Mouse (Mus musculus) CD8-positive naive resting alpha-beta T cell, adult 2 months (primary cell): ENCODE results near the gene Tmc8.
A peak's percentile ranks its signal among the peaks of the same experiment; 100 is the strongest.

Experiments
- DNase-seq, 2 experiments: peaks; one replicate each; pipeline ENCODE4 v3.0.0; 2022; ENCODE audit warnings: low read depth in 2 of 2, low spot score in 2 of 2

Tmc8 gene

DNA sequence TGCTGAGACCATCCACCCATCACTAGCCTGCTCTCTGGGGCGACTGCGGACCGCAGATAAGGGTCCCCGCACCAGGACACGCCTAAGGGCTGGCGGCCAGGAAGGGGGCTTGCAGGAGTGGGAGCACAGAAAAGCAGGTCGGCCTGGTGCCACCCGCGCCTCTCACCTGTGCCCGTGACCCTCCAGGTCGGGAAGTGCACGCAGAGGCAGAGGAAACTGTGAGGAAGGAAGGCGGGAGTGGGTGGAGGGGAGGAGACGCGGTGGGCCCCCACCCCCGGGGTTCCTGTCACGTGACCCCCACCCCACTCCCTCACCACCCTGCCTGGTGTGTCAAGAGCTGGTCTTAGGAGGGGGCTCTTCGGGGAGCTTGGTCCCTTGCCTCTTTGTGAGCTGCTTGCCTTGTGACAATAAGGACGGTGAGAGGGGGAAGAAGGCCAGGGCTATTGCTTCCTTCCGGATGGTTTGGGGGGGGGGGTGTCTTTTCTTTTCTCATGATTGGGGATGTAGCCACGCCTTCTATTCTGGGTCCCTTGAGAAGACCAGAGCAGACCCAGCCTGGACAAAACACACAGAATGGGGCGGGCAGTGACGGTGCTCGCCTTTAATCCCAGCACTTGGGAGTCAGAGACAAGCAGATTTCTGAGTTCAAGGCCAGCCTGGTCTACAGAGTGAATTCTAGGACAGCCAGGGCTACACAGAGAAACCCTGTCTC lies at the start of gene Tmc8, which contains the start of gene Tmc6:
Gene Tmc8, plus strand, starts transcription at position 84 of the 712 bp plus-strand sequence.
Gene Tmc6, minus strand, starts transcription at position 206 of the 712 bp plus-strand sequence.
- peak; percentile 65 to 81 for DNase-seq

DNA sequence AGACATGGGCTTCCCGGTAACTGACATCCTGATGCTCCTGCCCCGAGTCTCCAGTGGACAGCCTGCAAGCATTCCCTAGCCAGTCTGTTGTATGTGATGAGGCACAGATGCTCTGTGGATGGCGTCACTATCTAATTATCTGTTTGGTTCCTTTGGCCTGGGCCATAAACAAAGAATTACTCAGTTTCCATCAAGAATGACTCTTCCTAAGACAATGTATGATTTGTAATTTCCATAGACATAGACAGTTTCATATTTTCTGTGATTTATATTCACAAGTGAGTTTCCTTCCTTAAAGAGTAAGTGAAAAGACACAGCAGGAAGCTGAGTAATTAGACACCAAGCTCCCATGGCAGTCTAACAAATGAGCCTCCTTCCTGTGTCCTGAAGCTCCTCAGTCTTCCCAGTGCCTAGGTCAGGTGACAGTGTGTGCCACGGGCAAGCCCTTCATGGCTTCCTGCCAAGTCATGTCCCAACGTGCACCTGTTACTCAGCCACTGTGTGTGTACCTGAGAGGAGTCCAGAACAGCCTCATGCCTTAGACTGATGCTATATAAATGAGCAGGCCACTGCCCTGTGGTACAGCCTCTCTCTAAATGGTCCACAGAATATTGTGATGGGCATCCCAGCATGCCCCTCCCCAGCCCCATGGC lies 45.7 kb upstream of the Tmc8 start:
- DNase-seq = no peak

DNA sequence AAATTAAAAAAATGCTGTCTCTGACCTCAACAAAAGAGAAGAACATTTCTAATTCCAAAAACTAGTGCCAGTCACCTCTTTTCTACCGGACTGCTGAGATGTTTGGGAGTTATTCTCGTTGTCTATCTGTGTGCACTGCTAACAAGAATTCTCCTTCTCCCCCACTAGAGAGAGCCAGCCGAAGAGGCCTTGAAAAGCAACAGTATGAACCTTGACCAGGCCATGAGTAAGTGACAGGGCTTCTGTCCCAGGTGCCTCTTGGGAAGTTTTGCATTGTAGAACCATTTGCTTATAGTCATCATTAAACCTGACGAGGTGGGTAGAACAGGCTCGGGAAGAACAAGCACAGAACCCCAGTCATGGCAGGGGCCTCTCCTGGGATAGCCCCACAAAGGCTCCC lies 43.8 kb upstream of the Tmc8 start:
- DNase-seq = no peak

DNA sequence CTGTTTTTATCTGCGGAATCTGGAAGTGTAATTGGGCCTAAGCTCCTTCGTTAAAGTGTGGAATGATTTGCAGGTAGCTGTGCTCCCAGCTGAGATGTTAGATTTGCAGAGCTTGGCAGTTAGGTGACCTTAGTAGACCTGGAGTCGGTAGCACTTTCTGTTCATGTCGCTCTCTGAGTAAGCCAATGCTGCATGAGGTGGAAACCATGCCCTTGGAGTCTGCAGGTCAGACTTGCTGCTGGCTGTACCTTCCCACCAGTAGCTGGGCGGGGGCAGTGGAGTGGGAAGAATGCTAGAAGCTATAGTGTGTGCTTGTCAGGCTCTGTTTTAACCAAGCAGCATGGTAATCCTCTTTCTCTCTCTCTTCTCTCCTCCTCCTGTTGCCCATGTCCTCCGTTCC lies 40.7 kb upstream of the Tmc8 start:
- DNase-seq = no peak

DNA sequence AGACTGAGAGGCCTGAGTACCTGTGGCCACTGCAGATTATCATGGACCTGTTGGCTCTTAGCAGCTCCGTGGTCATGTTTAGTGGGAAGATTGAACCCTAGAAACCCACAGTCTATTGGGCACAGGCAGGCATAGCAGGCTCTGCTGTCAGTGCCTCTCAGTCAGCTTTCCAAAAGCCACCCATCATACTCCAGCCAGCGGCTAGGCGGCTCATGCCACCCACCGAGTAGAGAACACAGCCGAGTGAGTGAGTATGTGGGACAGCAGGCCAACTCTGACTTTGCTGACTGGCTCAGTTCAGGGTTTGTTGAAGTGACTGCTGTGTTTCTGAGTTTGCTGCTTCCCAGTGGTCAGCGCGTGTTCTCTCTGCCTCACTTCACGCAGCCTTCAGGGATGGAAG lies 39.6 kb upstream of the Tmc8 start:
- no peak for DNase-seq

DNA sequence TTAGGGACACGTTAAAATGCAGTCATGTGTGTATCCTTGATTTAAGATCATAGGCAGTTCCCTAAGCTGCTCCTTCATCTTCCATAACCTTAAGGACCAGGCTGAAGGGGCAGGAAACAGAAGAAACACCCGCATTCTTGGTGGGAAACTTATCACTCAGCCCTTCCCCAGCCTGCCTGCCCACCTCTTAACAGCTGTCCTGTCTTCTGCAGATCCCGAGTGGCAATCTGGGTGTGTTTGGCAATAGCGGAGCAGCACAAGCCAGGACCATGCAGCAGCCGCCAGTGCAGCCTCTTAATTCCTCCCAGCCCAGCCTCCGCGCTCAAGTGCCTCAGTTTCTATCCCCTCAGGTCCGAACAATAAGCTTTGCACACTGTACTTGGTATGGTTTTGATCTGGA lies 39.2 kb upstream of the Tmc8 start:
- DNase-seq = no peak

DNA sequence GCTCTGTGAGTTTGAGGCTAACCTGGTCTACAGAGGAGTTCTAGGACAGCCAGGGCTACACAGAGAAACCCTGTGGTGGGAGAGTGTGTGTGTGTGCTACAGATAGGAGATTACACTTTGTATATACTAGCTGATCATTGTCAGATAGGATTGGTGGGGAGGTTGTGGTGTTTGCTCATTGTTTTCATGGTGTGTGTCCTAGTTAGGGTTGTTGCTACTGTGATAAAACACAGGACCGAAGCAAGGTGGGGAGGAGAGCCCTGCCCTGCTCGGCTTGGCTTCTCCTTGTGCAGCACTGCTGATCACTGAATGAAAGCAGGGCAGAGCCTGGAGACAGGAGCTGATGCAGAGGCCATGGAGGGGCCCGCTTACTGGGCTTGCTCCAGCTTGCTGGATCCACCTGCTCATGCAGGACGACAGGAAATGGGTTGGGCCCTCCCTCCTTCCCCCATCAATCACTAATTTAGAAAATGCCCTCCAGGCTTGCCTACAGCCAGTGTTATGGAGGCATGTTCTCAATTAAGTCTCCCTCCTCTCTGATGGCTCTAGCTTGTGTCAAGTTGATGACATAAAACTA lies 38.3 kb upstream of the Tmc8 start:
- DNase-seq = no peak

DNA sequence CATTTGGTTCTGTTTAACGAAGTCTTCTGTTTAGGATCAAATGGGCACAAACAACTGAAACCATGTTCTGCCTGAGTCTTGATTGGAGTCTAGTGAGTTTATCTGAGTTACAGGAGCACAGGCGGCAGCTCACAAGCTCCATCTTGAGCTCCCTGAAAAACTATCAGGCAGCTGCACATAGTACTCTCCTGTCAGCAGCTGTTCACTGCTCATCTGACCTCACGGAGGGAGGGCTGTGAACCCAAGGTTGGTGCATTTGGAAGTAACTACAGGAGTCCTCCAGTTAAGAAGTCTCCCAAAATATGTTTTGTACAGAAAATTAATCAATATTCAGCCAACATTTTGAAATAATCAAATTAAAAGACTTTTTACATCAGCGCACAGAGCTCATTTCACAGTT lies 33.2 kb upstream of the Tmc8 start:
- DNase-seq = no peak

DNA sequence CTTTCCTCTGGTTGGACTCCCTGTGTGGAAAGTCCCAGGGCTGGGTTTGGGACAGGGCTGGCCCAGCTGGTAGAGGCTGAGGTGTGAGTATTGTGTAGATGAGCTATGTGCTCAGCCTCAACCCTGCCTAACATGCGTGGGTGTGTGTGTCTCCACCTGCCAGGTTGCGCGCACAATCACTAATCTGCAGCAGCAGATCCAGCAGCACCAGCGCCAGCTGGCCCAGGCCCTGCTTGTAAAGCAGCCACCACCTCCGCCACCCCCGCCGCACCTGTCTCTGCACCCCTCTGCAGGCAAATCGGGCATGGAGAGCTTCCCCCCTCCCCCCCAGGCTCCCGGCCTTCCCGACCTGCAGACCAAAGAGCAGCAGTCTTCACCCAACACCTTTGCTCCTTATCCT lies 32.5 kb upstream of the Tmc8 start:
- no peak for DNase-seq

DNA sequence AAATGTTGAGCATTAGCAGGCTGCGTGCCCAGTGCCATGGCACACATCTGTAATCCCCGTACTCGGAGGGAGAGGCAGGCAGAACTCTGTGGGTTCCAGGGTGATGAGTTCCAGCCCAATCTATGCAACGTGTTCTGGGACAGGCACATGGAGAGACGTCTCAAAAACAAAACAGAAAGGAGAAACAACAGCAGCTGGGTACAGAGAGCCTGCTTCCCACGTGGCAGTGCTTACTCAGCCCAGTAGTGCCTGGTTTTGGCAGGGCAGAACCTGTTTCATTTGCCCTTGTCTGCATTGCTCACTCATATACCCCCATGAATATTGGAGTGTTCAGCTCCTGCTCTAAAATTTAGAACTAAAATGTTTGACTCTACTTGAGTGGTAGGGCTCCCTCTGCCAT lies 30.3 kb upstream of the Tmc8 start:
- no peak for DNase-seq

DNA sequence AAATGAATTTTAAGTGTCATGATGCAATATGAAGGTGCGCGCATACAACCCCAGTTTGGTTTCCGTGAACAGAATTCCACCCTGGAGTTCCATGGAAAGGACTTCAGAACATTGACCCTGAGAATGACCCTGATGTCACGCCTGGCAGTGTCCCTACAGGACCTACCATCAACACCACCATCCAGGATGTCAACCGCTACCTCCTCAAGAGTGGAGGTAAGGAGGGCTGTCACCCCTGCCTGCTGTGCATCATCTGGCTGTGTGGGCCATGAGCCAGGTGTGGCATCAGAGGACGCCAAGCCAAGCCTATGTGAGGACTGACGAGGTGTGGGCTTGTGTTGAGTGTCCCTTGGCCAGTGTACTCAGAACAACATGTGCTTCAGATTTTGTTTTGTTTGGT lies 26.0 kb upstream of the Tmc8 start:
- DNase-seq = no peak

DNA sequence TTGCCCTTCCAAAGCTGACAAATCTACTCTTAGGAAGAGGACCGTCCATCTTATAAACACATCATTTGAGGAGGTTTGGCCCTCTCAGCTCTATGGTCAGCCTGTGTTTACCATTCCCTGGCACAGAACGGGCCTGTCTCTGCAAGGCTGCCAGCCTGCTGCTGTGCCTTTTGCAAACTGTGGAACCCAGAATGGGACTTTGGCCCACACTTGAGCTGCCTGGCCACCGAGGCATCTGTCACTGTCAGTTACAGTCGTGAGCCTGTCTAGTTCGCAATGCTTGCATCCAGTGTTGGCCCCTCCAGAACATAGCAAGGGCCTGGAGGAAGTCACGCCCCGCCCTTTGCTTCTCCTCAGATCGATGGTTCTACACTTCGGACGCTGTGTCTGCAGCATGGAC lies 22.6 kb upstream of the Tmc8 start:
- DNase-seq = no peak

DNA sequence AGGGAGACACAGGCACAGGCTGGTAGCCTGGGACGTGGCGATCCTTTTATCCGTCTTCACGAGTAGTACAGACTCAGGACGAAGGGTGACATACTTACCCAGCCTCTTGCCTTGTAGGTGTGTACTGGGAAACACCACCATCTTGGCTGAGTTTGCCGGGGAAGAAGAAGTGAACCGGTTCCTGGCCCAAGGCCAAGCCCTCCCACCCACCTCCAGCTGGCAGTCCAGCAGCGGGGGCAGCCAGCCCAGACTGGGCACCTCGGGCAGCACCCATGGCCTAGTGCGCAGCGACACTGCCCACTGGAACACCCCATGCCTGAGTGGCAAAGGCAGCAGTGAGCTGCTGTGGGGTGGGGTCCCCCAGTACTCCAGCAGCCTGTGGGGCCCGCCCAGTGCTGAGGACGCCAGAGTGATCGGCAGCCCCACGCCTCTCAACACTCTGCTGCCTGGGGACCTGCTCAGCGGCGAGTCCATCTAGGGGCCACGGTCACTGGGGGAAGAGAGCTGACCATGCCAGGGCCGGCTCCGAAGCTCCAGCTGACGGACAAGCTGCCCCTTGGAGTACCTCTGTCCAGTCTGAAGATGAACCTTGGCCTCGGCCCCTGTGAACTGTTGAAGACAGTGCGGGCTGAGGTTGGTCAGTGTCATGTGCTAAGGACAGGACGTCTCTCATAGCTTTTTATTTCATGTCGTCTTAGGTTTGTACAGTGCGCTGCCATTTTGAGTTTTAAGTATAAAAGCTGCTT lies 21.3 kb upstream of the Tmc8 start:
- no peak for DNase-seq

DNA sequence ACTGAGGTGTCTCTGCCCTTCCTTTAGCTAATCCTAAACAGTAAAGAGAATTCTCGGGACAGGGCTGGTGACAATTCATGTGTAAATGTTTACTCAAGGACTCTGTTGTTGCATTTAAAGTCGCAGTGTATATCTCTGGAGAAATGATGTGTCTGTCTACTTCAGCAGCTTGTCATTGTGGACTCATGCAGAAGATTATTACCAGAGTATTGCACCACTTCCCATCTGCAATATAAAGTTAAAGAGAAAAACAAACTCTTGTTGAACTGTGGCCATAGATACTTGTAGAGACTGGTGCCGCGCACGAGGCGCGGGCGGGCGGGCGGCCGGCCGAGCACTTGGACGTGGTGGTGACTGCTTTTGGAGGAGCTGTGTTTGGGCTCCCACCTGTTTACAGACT lies 20.1 kb upstream of the Tmc8 start:
- DNase-seq = no peak

DNA sequence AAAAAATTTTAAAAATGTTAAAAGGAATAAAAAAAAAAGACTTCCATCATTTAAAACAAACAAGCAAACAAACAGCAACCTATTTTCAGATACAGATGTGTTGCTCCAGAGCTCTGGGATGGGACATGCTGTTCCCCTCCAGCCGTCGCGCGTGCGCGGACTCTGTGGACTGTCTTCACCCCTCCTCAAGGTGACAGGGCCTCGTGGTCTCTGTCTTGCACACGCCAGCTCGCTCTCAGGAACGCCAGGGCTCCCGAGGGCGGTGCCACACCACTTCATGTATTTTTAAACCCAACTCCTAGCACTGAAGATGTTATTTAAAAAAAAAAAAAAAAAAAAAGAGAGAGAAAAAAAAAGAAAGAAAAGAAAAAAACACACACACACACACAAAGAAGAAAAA lies 19.6 kb upstream of the Tmc8 start:
- DNase-seq = no peak

DNA sequence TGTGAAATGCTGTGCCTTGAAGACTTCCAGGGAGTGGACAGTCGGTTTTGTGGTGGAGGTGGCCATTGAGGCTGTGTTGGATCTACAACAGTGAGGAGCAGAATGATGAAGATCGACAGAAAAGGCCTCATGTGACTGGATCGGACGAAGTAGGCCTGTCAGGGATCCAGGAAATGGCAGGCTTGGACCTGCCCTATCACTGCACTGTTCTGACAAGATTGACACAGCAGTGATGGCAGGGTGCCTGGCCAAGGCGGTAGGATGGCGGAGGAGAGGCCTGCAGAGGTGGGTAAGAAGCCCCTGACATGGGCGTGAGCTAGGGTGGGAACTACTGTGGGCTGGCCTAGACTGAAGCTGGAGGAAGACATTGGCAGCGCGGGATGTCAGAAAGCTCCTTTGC lies 17.6 kb upstream of the Tmc8 start:
- no peak for DNase-seq

DNA sequence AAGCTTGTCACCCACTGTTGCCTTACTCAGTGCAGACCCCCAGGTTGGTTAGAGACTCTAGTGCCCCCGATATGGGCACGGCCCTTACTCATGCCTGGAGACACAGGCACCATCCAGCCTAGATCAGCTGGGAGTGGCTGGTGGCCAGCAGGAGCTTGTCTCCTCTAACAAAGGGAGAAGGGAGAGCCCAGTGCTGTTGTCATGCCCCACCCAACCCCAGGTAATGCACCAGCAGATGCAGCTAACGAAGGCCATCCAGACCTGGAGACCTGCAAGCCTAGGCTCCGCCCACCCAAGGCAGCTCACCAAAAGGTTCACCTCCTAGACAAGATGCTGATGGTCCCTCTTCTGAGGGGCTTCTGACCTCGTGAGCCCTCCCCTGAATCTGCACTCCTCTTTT lies 16.5 kb upstream of the Tmc8 start:
- DNase-seq = no peak

DNA sequence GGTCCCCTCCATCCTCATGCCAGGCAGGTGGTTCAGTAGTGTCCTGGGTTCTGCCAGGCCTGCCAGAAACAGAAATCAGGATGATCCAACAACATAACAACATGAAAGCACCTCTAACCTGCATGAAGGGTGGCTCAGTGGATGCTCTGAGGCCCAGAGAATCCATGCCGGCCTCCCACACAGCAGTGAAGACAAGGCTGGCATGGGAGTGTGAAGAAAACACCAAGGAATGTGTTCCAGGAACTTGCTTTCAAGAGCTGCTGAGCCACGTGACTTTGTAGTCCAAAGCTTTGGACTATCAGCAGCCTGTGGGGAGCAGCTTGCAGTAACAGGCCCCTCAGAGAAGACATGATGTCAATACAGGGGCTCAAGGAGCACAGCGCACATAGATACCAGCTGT lies 15.6 kb upstream of the Tmc8 start:
- no peak for DNase-seq

DNA sequence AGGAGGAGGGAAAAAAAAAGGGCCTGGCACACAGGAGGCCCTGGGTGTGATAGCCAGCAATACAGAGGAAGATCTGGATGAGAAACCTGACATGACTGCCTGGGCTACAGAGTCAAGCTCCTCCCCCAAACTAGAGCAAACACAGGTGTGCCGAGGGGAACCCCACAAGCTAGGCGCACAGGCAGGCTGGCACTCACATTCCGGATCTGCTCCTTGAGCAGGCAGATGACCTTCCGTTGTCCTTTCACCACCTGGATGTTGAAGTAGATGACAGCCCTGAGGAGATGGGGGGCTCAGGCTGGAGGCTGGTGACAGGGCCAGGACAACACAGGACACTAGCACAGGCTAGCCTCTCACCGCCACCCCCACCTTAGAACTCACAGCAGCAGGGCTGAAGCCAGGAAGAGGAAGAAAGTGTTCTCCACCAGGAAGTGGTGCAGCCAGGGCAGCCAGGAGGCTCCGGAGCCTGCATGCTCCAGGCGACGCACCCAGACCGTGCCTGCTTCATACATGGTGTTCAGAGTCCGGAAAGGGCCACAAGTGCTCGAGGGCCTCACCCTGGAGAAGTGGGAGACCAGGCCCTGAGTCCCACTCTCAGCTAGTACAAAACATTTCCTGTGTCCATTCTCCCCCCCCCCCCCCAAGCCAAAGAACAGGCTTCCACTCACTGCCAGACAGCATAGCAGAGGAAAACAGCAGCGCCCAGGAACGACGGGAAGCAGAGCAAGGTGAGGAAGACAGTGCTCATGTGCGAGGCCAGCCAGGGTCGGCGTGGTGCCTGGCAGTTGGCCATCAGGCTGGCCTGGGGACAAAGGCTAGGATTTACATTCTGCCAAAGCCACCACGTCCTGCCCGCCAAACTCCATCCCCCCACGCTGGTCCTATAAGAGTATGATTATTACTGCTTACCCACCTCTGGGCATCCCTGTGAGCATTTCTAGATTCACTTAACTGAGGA lies 12.9 kb upstream of the Tmc8 start:
- DNase-seq = no peak

DNA sequence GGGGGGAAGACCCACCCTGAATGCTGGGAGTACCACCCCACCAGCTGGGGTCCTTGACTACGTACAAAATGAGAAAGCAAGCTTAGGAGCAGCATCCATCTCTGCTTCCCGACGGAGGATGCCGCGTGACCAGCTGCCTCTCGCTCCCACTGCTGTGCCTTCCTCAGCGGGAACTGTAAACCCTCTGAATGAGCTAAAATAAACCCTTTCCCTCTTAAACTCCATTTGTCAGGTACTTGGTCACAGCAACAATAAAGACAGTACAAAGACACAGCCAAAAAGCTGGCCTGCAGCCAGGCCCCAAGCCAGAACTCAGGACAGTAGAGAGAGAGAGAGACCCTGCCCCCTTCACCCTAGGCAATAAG lies 12.2 kb upstream of the Tmc8 start:
- no peak for DNase-seq

DNA sequence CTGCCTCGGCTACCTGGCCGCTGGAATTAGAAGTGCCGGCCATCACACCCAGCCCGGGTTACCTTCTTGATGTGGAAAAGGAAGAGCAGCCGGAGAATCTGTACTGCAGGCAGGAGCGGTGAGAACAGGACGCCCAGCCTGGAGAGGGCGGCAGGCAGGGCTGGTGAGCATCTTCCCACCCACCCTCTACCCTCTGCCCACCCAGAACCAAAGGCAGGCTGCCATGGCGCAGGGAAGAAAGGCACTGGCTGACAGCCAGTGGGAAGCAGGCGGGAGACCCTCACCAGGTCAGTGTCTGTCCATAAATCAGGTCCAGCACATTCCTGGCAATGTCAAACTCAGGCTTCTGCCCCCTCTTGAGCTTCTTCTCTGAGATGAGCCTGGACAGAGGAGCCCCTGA lies 11.5 kb upstream of the Tmc8 start:
- DNase-seq = no peak
